Comparison of ENCODE assay signal across 8 mouse cellular contexts in the genomic region with DNA sequence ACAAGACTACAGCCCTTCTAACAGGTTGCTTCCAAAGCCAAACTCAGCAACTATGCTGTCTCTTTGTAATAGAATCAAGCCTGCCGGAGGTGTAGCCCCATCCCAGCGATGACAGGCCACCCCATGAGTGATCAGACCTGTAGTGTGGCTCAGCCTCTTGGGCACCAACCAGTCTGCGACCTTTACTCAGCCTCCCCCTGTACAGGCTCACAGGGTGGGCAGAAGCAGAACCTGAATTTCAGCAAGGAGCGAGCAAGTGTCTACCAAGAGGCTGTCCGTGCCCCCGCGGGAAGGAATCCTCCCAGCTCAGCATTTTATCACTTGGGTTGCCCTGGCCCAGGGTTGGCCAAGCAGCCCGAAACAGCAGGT.
DNase-seq lines count a peak whose midpoint lies in the region; ATAC-seq and TF ChIP-seq lines count a peak whose summit lies in the region.

No protein-coding gene starts in this region.

- peak overlapping the region; percentile 59 for H3K9ac ChIP-seq in forebrain, postnatal 0 days
- H3K9ac ChIP-seq in liver, embryonic 13.5 days, result peak overlapping the region; percentile 83

- no peak for TF ChIP-seq CTCF in E14TG2a.4 (conservative IDR thresholded peaks at IDR 0.05; ENCODE audit: low read length)
- TF ChIP-seq CTCF in forebrain, postnatal 0 days (IDR thresholded peaks at IDR 0.05; ENCODE audit: low read depth), result no peak

- H3K27ac ChIP-seq in heart, embryonic 10.5 days, result peak overlapping the region; percentile 80
- H3K27ac ChIP-seq in forebrain, postnatal 0 days (ENCODE audit: low read depth, low read length), result no peak overlapping the region
- H3K27ac ChIP-seq in liver, embryonic 13.5 days, result peak overlapping the region; percentile 76

- H3K27me3 ChIP-seq in heart, embryonic 10.5 days (ENCODE audit: insufficient read depth, poor library complexity, severe bottlenecking), result peaks cover 43% of the 10 kb centered on the region
- peaks cover 59% of the 10 kb centered on the region for H3K27me3 ChIP-seq in E14TG2a.4 (ENCODE audit: insufficient read depth, low read length)
- no peaks in the 10 kb centered on the region for H3K27me3 ChIP-seq in forebrain, postnatal 0 days (ENCODE audit: insufficient read depth, low read length)
- 0 out of 2 replicates have a peak, but pooled peaks cover 3% of the 10 kb centered on the region for H3K27me3 ChIP-seq in liver, embryonic 13.5 days

- H3K4me2 ChIP-seq in forebrain, postnatal 0 days (ENCODE audit: low read depth), result peak overlapping the region; percentile 85
- H3K4me2 ChIP-seq in liver, embryonic 13.5 days, result peak overlapping the region; percentile 95

- no peak; the same call in none of the 2 replicates for ATAC-seq in forebrain, postnatal 0 days
- ATAC-seq in liver, embryonic 13.5 days (ENCODE audit: low read depth), result peak; percentile 7; the same call in 1 of the 2 replicates

- no peaks in the 10 kb centered on the region for H3K36me3 ChIP-seq in heart, embryonic 10.5 days
- no peaks in the 10 kb centered on the region for H3K36me3 ChIP-seq in E14TG2a.4 (ENCODE audit: insufficient read depth, low read length)
- no peaks in the 10 kb centered on the region for H3K36me3 ChIP-seq in forebrain, postnatal 0 days (ENCODE audit: insufficient read depth)
- no peaks in the 10 kb centered on the region for H3K36me3 ChIP-seq in liver, embryonic 13.5 days

- peak overlapping the region; percentile 63 for H3K4me3 ChIP-seq in heart, embryonic 10.5 days
- peak overlapping the region; percentile 82 for H3K4me3 ChIP-seq in E14TG2a.4 (replicated peaks; ENCODE audit: low read length)
- H3K4me3 ChIP-seq in forebrain, postnatal 0 days (ENCODE audit: low read depth, low read length), result peak overlapping the region; percentile 49
- H3K4me3 ChIP-seq in liver, embryonic 13.5 days (replicated peaks), result peak overlapping the region; percentile 65

- DNase-seq in heart, embryonic 10.5 days (ENCODE audit: low spot score), result peak; percentile 73
- DNase-seq in heart, adult 9 months (ENCODE audit: low spot score in 2 of 2), result no peak
- DNase-seq in forebrain, postnatal 0 days, result no peak
- no peak for DNase-seq in liver, embryonic 13.5 days
- DNase-seq in adrenal gland, postnatal 10 days, result no peak
- DNase-seq in layer of hippocampus, adult 8-10 months (ENCODE audit: low spot score in 2 of 2), result no peak
- DNase-seq in adrenal gland, adult 18-20 months (ENCODE audit: low spot score in 2 of 2), result no peak

- WGBS in heart, embryonic 10.5 days, result 26% methylated on average over 8 of the region's 8 CpGs
- WGBS in forebrain, postnatal 0 days, result 31% methylated on average over 8 of the region's 8 CpGs
- 39% methylated on average over 8 of the region's 8 CpGs for WGBS in liver, embryonic 13.5 days (ENCODE audit: insufficient replicate concordance)

- no peaks in the 10 kb centered on the region for H3K9me3 ChIP-seq in heart, embryonic 10.5 days
- H3K9me3 ChIP-seq in E14TG2a.4 (ENCODE audit: low read length), result peaks cover 31% of the 10 kb centered on the region
- no peaks in the 10 kb centered on the region for H3K9me3 ChIP-seq in forebrain, postnatal 0 days (ENCODE audit: low read length)
- no peaks in the 10 kb centered on the region for H3K9me3 ChIP-seq in liver, embryonic 13.5 days (replicated peaks)

- H3K4me1 ChIP-seq in heart, embryonic 10.5 days, result peaks cover 12% of the 10 kb centered on the region
- peaks cover 15% of the 10 kb centered on the region for H3K4me1 ChIP-seq in E14TG2a.4 (replicated peaks; ENCODE audit: low read depth, low read length)
- H3K4me1 ChIP-seq in forebrain, postnatal 0 days (ENCODE audit: insufficient read depth), result 0 out of 2 replicates have a peak, but pooled peaks cover 6% of the 10 kb centered on the region
- peaks cover 46% of the 10 kb centered on the region for H3K4me1 ChIP-seq in liver, embryonic 13.5 days (replicated peaks)
